In the genomic region with DNA sequence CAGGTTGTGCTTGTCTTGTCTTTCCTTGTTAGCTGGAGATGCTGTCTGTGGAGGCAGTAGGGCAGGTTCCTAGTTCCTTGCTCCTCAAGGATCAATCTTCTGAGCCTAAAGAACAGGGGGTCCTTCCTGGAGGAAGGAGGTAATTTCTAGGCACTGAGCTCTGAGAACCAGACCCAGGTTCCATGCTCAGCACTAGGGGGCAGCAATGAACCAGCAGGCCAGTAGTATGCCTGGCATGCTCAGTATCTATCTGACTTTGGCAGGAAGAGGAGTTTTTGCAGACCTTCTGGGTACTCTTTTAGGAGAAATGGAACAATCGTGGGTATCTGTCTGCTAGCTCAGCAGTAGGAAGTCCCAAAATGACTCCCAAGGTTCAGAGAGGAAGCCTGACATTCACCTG, we compare ENCODE assay signal across 8 mouse cellular contexts. TPM values are rescaled to one million over a fixed set of nuclear protein-coding genes. Genes with fewer than 3 reads are reported as not detected.
DNase-seq lines count a peak whose midpoint lies in the region; ATAC-seq and TF ChIP-seq lines count a peak whose summit lies in the region.

No protein-coding gene starts in this region.

- H3K27ac ChIP-seq in limb, embryonic 14.5 days (replicated peaks; ENCODE audit: low read depth, low read length): no peak overlapping the region
- no peak overlapping the region for H3K27ac ChIP-seq in stomach, embryonic 16.5 days (ENCODE audit: low read length)

- H3K4me2 ChIP-seq in limb, embryonic 14.5 days (replicated peaks; ENCODE audit: low read depth, low read length, severe bottlenecking): no peak overlapping the region
- H3K4me2 ChIP-seq in stomach, embryonic 16.5 days (ENCODE audit: low read depth, low read length): no peak overlapping the region

- TF ChIP-seq POLR2A in limb, embryonic 14.5 days (IDR thresholded peaks at IDR 0.05; ENCODE audit: borderline replicate concordance, extremely low read depth, insufficient read depth, insufficient read length): no peak

- H3K9ac ChIP-seq in limb, embryonic 14.5 days (ENCODE audit: low read depth, low read length, severe bottlenecking): no peak overlapping the region
- no peak overlapping the region for H3K9ac ChIP-seq in stomach, embryonic 16.5 days (ENCODE audit: low read length)

- H3K27me3 ChIP-seq in limb, embryonic 14.5 days (ENCODE audit: control insufficient read depth, insufficient read depth, low read length): no peaks in the 10 kb centered on the region
- H3K27me3 ChIP-seq in stomach, embryonic 16.5 days (ENCODE audit: control insufficient read depth, insufficient read depth, low read length): no peaks in the 10 kb centered on the region

- H3K9me3 ChIP-seq in limb, embryonic 14.5 days (ENCODE audit: control insufficient read depth, low read length): no peaks in the 10 kb centered on the region
- no peaks in the 10 kb centered on the region for H3K9me3 ChIP-seq in stomach, embryonic 16.5 days (replicated peaks; ENCODE audit: control insufficient read depth, low read length)

- peaks cover 7% of the 10 kb centered on the region; the same call in 1 of the 2 replicates for H3K36me3 ChIP-seq in limb, embryonic 14.5 days (ENCODE audit: control insufficient read depth, insufficient read depth, low read length)
- no peaks in the 10 kb centered on the region for H3K36me3 ChIP-seq in stomach, embryonic 16.5 days (ENCODE audit: control insufficient read depth, insufficient read depth, low read length)

- ATAC-seq in limb, embryonic 14.5 days (ENCODE audit: low FRiP score, low read depth): peak; percentile 58; the same call in 1 of the 2 replicates
- peak; percentile 34; the same call in 1 of the 2 replicates for ATAC-seq in monocyte, adult 5-6 weeks (replicated peaks; ENCODE audit: insufficient number of reproducible peaks, low FRiP score, low TSS enrichment, poor library complexity, severe bottlenecking)
- peak; percentile 67 for ATAC-seq in stomach, embryonic 16.5 days (ENCODE audit: insufficient read depth, low FRiP score)

- WGBS in limb, embryonic 14.5 days: 11% methylated on average over 1 of the region's 1 CpGs
- WGBS in stomach, embryonic 16.5 days: 0% methylated on average over 1 of the region's 1 CpGs

- DNase-seq in A20 (ENCODE audit: low read depth, low spot score): peak; percentile 58
- peak; percentile 86 for DNase-seq in adrenal gland, postnatal 10 days
- DNase-seq in embryo, embryonic 9.5 days (ENCODE audit: extremely low spot score): peak; percentile 63
- DNase-seq in heart, adult 8-10 months (ENCODE audit: low spot score): peak; percentile 79
- DNase-seq in kidney, adult 9 months: peak; percentile 75
- DNase-seq in limb, embryonic 14.5 days (ENCODE audit: low spot score): peak; percentile 47

- no peak overlapping the region for H3K4me3 ChIP-seq in limb, embryonic 14.5 days (replicated peaks; ENCODE audit: low read length)
- no peak overlapping the region for H3K4me3 ChIP-seq in stomach, embryonic 16.5 days (replicated peaks; ENCODE audit: low read length)

- no peaks in the 10 kb centered on the region for H3K4me1 ChIP-seq in limb, embryonic 14.5 days (ENCODE audit: control insufficient read depth, insufficient read depth, low read length)
- H3K4me1 ChIP-seq in stomach, embryonic 16.5 days (ENCODE audit: control insufficient read depth, insufficient read depth, low read length): no peaks in the 10 kb centered on the region

RNA-seq across cellular contexts. Expression of a gene that starts 8.0 kb away (rescaled TPM):
- total RNA-seq in adrenal gland, postnatal 10 days (2021): 1 to 10 TPM; 1.1 TPM
- total RNA-seq in heart, adult 8-10 months (2022): under 1 TPM; 0.16 to 0.72 (median 0.50) TPM
- polyA plus RNA-seq in limb, embryonic 14.5 days (2012; rRNA removed): 4.5 and 5.8 TPM in 2 replicates
- polyA plus RNA-seq in limb, embryonic 14.5 days (2014; fragmentation: Nextera tagmentation; extraction: Ambion mirVana): 0.39 and 0.77 TPM in 2 replicates
- total RNA-seq in monocyte, adult 5-6 weeks (2017): 0.29 TPM in 1 of 3 replicates, not detected in the others
- 0.59 and 0.65 TPM in 2 replicates for polyA plus RNA-seq in stomach, embryonic 16.5 days (2015; fragmentation: Nextera tagmentation; extraction: Ambion mirVana)

RNA-seq across cellular contexts. Expression of a gene that starts 33.4 kb away (rescaled TPM):
- 10 to 100 TPM; 27.9 to 42.1 TPM for total RNA-seq in adrenal gland, postnatal 10 days (2021)
- 10 to 100 TPM; 14.3 to 18.7 (median 17.6) TPM for total RNA-seq in heart, adult 8-10 months (2022)
- polyA plus RNA-seq in limb, embryonic 14.5 days (2012; rRNA removed): 40.4 and 48.1 TPM in 2 replicates
- 32.6 and 39.0 TPM in 2 replicates for polyA plus RNA-seq in limb, embryonic 14.5 days (2014; fragmentation: Nextera tagmentation; extraction: Ambion mirVana)
- 1.5 to 7.6 TPM (median 5.7 TPM) in 3 replicates for total RNA-seq in monocyte, adult 5-6 weeks (2017)
- 31.8 and 34.4 TPM in 2 replicates for polyA plus RNA-seq in stomach, embryonic 16.5 days (2015; fragmentation: Nextera tagmentation; extraction: Ambion mirVana)
